Mouse (Mus musculus) urinary bladder, postnatal 36 days (tissue): ENCODE measurements at regions not wholly inside any gene's neighbourhood (a gene's known extent, or its start where the extent isn't known, plus 50 kb on each side); places are given as distances from the start of the nearest gene placed in this dataset.

Experiments
- DNase-seq, 2 experiments: peaks; one replicate each; pipeline ENCODE4 v3.0.0; 2022; ENCODE audit warnings: low spot score in 2 of 2, mixed read lengths in 1 of 2

- no peak for DNase-seq
These were observed 398.0 kb downstream of the Prim2 start for GRCm38 (mm10) chr1:33271437-33272145.

GRCm38 (mm10) chr1:33269162-33269561, 400.4 kb downstream of the Prim2 start:
- no peak for DNase-seq

GRCm38 (mm10) chr1:33265731-33266415, 403.7 kb downstream of the Prim2 start:
- DNase-seq = no peak

GRCm38 (mm10) chr1:33249474-33249873, 420.1 kb downstream of the Prim2 start:
- DNase-seq = no peak

GRCm38 (mm10) chr1:33247076-33247475, 422.5 kb downstream of the Prim2 start:
- no peak for DNase-seq

GRCm38 (mm10) chr1:33245186-33245585, 424.4 kb downstream of the Prim2 start:
- DNase-seq = no peak

- no peak for DNase-seq
These were observed 424.9 kb downstream of the Prim2 start for GRCm38 (mm10) chr1:33244691-33245090.

GRCm38 (mm10) chr1:33222997-33223396, 446.6 kb downstream of the Prim2 start:
- DNase-seq = no peak

- peak in 1 of 2 experiments; percentile 1 for DNase-seq
These were observed 454.8 kb downstream of the Prim2 start for GRCm38 (mm10) chr1:33214815-33215214.

GRCm38 (mm10) chr1:33214394-33214793, 455.2 kb downstream of the Prim2 start:
- DNase-seq = no peak

GRCm38 (mm10) chr1:33201571-33202189, 467.9 kb downstream of the Prim2 start:
- DNase-seq = no peak

GRCm38 (mm10) chr1:33195114-33195513, 474.5 kb downstream of the Prim2 start:
- DNase-seq = no peak

- DNase-seq = no peak
These were observed 494.8 kb downstream of the Prim2 start for GRCm38 (mm10) chr1:33174646-33175435.

GRCm38 (mm10) chr1:33136991-33137390, 532.6 kb downstream of the Prim2 start:
- no peak for DNase-seq

- no peak for DNase-seq
These were observed 539.2 kb downstream of the Prim2 start for GRCm38 (mm10) chr1:33130351-33130750.

- no peak for DNase-seq
These were observed 544.5 kb downstream of the Prim2 start for GRCm38 (mm10) chr1:33125062-33125461.

GRCm38 (mm10) chr1:33106286-33106685, 559.2 kb upstream of the Gm5415 start:
- DNase-seq = no peak

- no peak for DNase-seq
These were observed 557.2 kb upstream of the Gm5415 start for GRCm38 (mm10) chr1:33104296-33104695.

GRCm38 (mm10) chr1:33098062-33098461, 551.0 kb upstream of the Gm5415 start:
- no peak for DNase-seq

GRCm38 (mm10) chr1:33096851-33097250, 549.8 kb upstream of the Gm5415 start:
- DNase-seq = no peak

GRCm38 (mm10) chr1:33074551-33074950, 527.5 kb upstream of the Gm5415 start:
- DNase-seq = no peak

- DNase-seq = no peak
These were observed 510.9 kb upstream of the Gm5415 start for GRCm38 (mm10) chr1:33058010-33058409.
